ENCODE assay signal across 9 mouse cellular contexts in genomic region chr15:97821321-97821982, GRCm38 (mm10). TPM values are rescaled to one million over a fixed set of nuclear protein-coding genes. Genes with fewer than 3 reads are reported as not detected.
DNase-seq lines count a peak whose midpoint lies in the region; ATAC-seq and TF ChIP-seq lines count a peak whose summit lies in the region.
"Had no signal": no experiment of that assay in that cellular context is flagged by ENCODE, and none has a peak within 500 bp of the region (broad histone marks: within the 10 kb centered on the region; RNA-seq: fewer than 3 reads in every experiment).

No protein-coding gene starts in this region.

- peak; percentile 55 for ATAC-seq in inflammation-experienced regulatory T-cells, adult 6 months
- peak; percentile 8; the same call in 1 of the 2 replicates for ATAC-seq in lung, embryonic 15.5 days (ENCODE audit: borderline replicate concordance, extremely low read depth, low FRiP score, low TSS enrichment)

- H3K27me3 ChIP-seq in lung, embryonic 15.5 days: no peaks in the 10 kb centered on the region

- no peaks in the 10 kb centered on the region for H3K9me3 ChIP-seq in lung, embryonic 15.5 days
- H3K9me3 ChIP-seq: neural tube, embryonic 12.5 days had no signal

- no peak overlapping the region for H3K4me3 ChIP-seq in lung, adult 2 months (replicated peaks; ENCODE audit: extremely low read depth, low read depth, low read length)
- H3K4me3 ChIP-seq in bone marrow, adult 2 months (replicated peaks; ENCODE audit: control insufficient read depth, low read depth, low read length): no peak overlapping the region
- H3K4me3 ChIP-seq in lung, embryonic 15.5 days: no peak overlapping the region
- H3K4me3 ChIP-seq: neural tube, embryonic 12.5 days had no signal

- H3K36me3 ChIP-seq in lung, embryonic 15.5 days: peaks cover 10% of the 10 kb centered on the region

- H3K9ac ChIP-seq in lung, embryonic 15.5 days: no peak overlapping the region
- H3K9ac ChIP-seq: neural tube, embryonic 12.5 days had no signal

- H3K4me1 ChIP-seq in lung, adult 2 months (ENCODE audit: control insufficient read depth, insufficient read depth, low read length): peaks cover 75% of the 10 kb centered on the region
- peaks cover 20% of the 10 kb centered on the region for H3K4me1 ChIP-seq in bone marrow, adult 2 months (ENCODE audit: control insufficient read depth, insufficient read depth, low read length)
- H3K4me1 ChIP-seq in lung, embryonic 15.5 days: peaks cover 61% of the 10 kb centered on the region

- peak overlapping the region; percentile 19; the same call in 1 of the 2 replicates for H3K4me2 ChIP-seq in lung, embryonic 15.5 days
- H3K4me2 ChIP-seq: neural tube, embryonic 12.5 days had no signal

- DNase-seq in lung, adult 2 months: peak; percentile 53
- no peak for DNase-seq in lung, postnatal 14 days
- no peak for DNase-seq in cerebellum, adult 9-10 months
- DNase-seq in cerebellum, postnatal 36 days: no peak
- DNase-seq in cerebellum, postnatal 25 days: no peak

- peak overlapping the region; percentile 90 for H3K27ac ChIP-seq in bone marrow, adult 2 months (ENCODE audit: control insufficient read depth, insufficient read depth, low read depth, low read length, poor library complexity)
- H3K27ac ChIP-seq in lung, embryonic 15.5 days: peak overlapping the region; percentile 67
- H3K27ac ChIP-seq: neural tube, embryonic 12.5 days had no signal

- 12% methylated on average over 10 of the region's 10 CpGs for WGBS in lung, adult 2 months
- 11% methylated on average over 10 of the region's 10 CpGs for WGBS in bone marrow, adult 2 months
- 31% methylated on average over 10 of the region's 10 CpGs for WGBS in lung, embryonic 15.5 days

- no peak for TF ChIP-seq CTCF in lung, adult 2 months (IDR thresholded peaks at IDR 0.05; ENCODE audit: insufficient read depth, low read length)
- TF ChIP-seq CTCF in bone marrow, adult 2 months (IDR thresholded peaks at IDR 0.05; ENCODE audit: control insufficient read depth, insufficient read depth, low read length): no peak

- TF ChIP-seq POLR2A in lung, adult 2 months (IDR thresholded peaks at IDR 0.05; ENCODE audit: borderline replicate concordance, extremely low read depth, low read depth, low read length): 0 out of 2 replicates have a peak, but pooled peaks have one; percentile 25
- TF ChIP-seq POLR2A in bone marrow, adult 2 months (IDR thresholded peaks at IDR 0.05; ENCODE audit: borderline replicate concordance, control insufficient read depth, low read depth, low read length): no peak

RNA-seq across cellular contexts. Expression of gene Hdac7, which starts 22.9 kb away (rescaled TPM):
- 254 and 294 TPM in 2 replicates for polyA plus RNA-seq in lung, adult 2 months (2012; rRNA removed)
- polyA plus RNA-seq in bone marrow, adult 2 months (2011; ENCODE audit: insufficient read depth, insufficient read length, low replicate concordance, missing spikeins): 34.1 and 37.8 TPM in 2 replicates
- 10 to 100 TPM; 47.2 to 80.6 (median 77.9) TPM for polyA plus RNA-seq in inflammation-experienced regulatory T-cells, adult 6 months (2017; shearing (Covaris generic))
- 40.6 and 44.7 TPM in 2 replicates for polyA plus RNA-seq in lung, embryonic 15.5 days (2015; fragmentation: Nextera tagmentation; extraction: Ambion mirVana)

RNA-seq across cellular contexts. Expression of gene Slc48a1, which starts 43.1 kb away (rescaled TPM):
- polyA plus RNA-seq in lung, adult 2 months (2012; rRNA removed): 158 and 174 TPM in 2 replicates
- polyA plus RNA-seq in bone marrow, adult 2 months (2011; ENCODE audit: insufficient read depth, insufficient read length, low replicate concordance, missing spikeins): 62.3 and 67.5 TPM in 2 replicates
- 10 to 100 TPM; 30.1 to 34.1 (median 30.8) TPM for polyA plus RNA-seq in inflammation-experienced regulatory T-cells, adult 6 months (2017; shearing (Covaris generic))
- 38.7 and 42.2 TPM in 2 replicates for polyA plus RNA-seq in lung, embryonic 15.5 days (2015; fragmentation: Nextera tagmentation; extraction: Ambion mirVana)

RNA-seq across cellular contexts. Expression of gene Rapgef3, which starts 53.7 kb away (rescaled TPM):
- 94.2 and 133 TPM in 2 replicates for polyA plus RNA-seq in lung, adult 2 months (2012; rRNA removed)
- 15.3 and 17.0 TPM in 2 replicates for polyA plus RNA-seq in bone marrow, adult 2 months (2011; ENCODE audit: insufficient read depth, insufficient read length, low replicate concordance, missing spikeins)
- not detected for polyA plus RNA-seq in inflammation-experienced regulatory T-cells, adult 6 months (2017; shearing (Covaris generic))
- 21.1 and 23.4 TPM in 2 replicates for polyA plus RNA-seq in lung, embryonic 15.5 days (2015; fragmentation: Nextera tagmentation; extraction: Ambion mirVana)

Comparison
In these comparisons a context has a peak if more than half of its experiments do, and no peak if none do; other contexts are left out.
1. RNA of gene Rapgef3, which starts 53.7 kb away (polyA plus RNA-seq): 94.2 to 133 TPM in lung, adult 2 months, 21.1 to 23.4 TPM in lung, embryonic 15.5 days and 15.3 to 17.0 TPM in bone marrow, adult 2 months; not detected in inflammation-experienced regulatory T-cells, adult 6 months; every median in the first group is over 10 times any median in the second.